Mouse (Mus musculus): ENCODE measurements at regions not wholly inside any gene's neighbourhood (a gene's known extent, or its start where the extent isn't known, plus 50 kb on each side); places are given as distances from the start of the nearest gene placed in this dataset.

- TF ChIP-seq POLR2A (IDR thresholded peaks at IDR 0.05; ENCODE audit: insufficient read length, low read depth) (no peak), REST (IDR thresholded peaks at IDR 0.05; ENCODE audit: insufficient read depth, insufficient read length) (no peak), CEBPB (IDR thresholded peaks at IDR 0.05; ENCODE audit: insufficient read depth, poor library complexity, severe bottlenecking) (no peak), USF1 (IDR thresholded peaks at IDR 0.05; ENCODE audit: low read depth) (no peak), MAX (IDR thresholded peaks at IDR 0.05; ENCODE audit: low read depth) (no peak), E2F4 (IDR thresholded peaks at IDR 0.05; ENCODE audit: insufficient read depth) (no peak), MYOG (IDR thresholded peaks at IDR 0.05; ENCODE audit: control insufficient read depth in 1 of 3, insufficient read depth in 1 of 3, insufficient read length in 2 of 3, low read depth in 2 of 3) (no peak), TCF3 (IDR thresholded peaks at IDR 0.05; ENCODE audit: insufficient read length, low read depth) (no peak)
Measured at GRCm38 (mm10) chr11:84667711-84668110, 142.4 kb upstream of the Lhx1 start.
